8 mouse cellular contexts compared by ENCODE assay signal in the genomic region with DNA sequence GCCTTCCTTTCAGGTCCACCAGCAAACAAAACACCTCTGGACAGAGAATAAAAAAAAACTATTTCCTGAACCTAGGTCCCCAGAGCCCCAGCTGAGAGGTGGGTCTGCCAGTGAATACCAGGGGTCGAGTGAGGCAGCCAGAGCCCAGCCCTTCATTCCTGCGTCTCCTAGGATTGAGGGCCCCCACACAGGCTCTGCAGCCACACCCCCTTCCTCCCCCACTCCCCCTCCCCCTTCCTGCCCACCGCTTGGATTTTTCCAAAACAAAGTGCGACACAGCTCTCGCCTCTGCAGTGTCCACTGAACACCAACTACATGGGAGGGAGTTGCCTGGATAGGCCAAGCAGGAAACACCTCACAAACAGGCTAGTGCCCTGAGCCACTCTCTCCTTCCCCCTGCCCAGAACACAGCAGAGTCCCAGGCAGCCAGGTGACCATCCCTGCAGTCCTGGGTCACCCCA.
DNase-seq lines count a peak whose midpoint lies in the region; ATAC-seq lines count a peak whose summit lies in the region.

No protein-coding gene starts in this region.

- peaks cover 12% of the 10 kb centered on the region for H3K36me3 ChIP-seq in liver, embryonic 12.5 days

- peak overlapping the region; percentile 69 for H3K27ac ChIP-seq in liver, embryonic 12.5 days

- H3K27me3 ChIP-seq in liver, embryonic 12.5 days (replicated peaks), result no peaks in the 10 kb centered on the region

- ATAC-seq in liver, embryonic 12.5 days, result no peak

- peak; percentile 56 for DNase-seq in adrenal gland, adult 2 months
- DNase-seq in adrenal gland, postnatal 4 days (ENCODE audit: low spot score in 2 of 2), result no peak
- DNase-seq in embryo, embryonic 11 days, result peak; percentile 59
- DNase-seq in heart, postnatal 4 days, result peak; percentile 65
- peak; percentile 41 for DNase-seq in testis, postnatal 10 days (ENCODE audit: low spot score)
- DNase-seq in left cerebral cortex, postnatal 14 days (ENCODE audit: low spot score in 2 of 2), result no peak
- no peak for DNase-seq in cerebellum, adult 9-11 months

- H3K4me1 ChIP-seq in liver, embryonic 12.5 days, result peaks cover 61% of the 10 kb centered on the region

- intact Hi-C loops in left cerebral cortex, postnatal 14 days (cut with DNase I), result no loop called here

- peak overlapping the region; percentile 40 for H3K4me3 ChIP-seq in liver, embryonic 12.5 days

- no peaks in the 10 kb centered on the region for H3K9me3 ChIP-seq in liver, embryonic 12.5 days (replicated peaks)

- 33% methylated on average over 5 of the region's 5 CpGs for WGBS in liver, embryonic 12.5 days (ENCODE audit: insufficient replicate concordance)

- peak overlapping the region; percentile 52 for H3K9ac ChIP-seq in liver, embryonic 12.5 days

- peak overlapping the region; percentile 53 for H3K4me2 ChIP-seq in liver, embryonic 12.5 days

Comparison
In these comparisons a context has a peak if more than half of its experiments do, and no peak if none do; other contexts are left out.
1. DNase-seq: peak in adrenal gland, adult 2 months (single experiment), embryo, embryonic 11 days (single experiment), heart, postnatal 4 days (single experiment) and testis, postnatal 10 days (single experiment); none in adrenal gland, postnatal 4 days (0 of 2), left cerebral cortex, postnatal 14 days (0 of 2) and cerebellum, adult 9-11 months (single experiment).